Mouse (Mus musculus): ENCODE measurements around the gene Prpf18.
"Not testable (repeated sequence)": the region's sequence is repeated elsewhere in the genome, so short reads cannot be mapped to it uniquely, and the experiment has no call there.

Prpf18 gene

DNA sequence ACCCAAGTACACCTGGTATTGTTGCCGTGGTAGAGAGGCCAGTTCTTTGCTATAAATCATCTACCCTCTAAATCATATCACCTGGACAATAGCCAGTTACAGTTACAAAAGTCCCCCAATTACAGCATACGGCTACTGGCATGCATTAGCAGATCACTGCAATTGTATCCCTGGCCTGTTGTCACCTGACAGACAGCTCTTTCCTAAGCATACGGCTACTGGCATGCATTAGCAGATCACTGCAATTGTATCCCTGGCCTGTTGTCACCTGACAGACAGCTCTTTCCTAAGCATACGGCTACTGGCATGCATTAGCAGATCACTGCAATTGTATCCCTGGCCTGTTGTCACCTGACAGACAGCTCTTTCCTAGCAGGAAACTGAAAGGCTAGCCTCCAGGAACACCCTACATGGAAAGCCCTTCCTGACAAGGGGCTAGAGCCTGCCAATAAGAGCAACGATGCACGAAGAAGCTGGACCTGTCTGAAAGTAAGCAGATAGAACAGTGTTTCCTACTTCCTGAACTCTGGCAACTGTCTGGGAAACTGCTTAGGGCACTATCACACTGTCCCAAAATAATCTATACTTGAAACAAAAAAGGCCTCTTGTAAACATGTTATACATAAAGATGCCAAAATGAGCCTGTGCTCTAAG, 37.5 kb downstream of the Prpf18 start:
- not testable (repeated sequence) for DNase-seq (ENCODE audit: low read depth)

- DNase-seq (ENCODE audit: low read depth), result no peak
These were observed 40.2 kb downstream of the Prpf18 start for GRCm38 (mm10) chr2:4611704-4612103.

GRCm38 (mm10) chr2:4611295-4611694, 40.6 kb downstream of the Prpf18 start:
- no peak for DNase-seq (ENCODE audit: low read depth)

DNA sequence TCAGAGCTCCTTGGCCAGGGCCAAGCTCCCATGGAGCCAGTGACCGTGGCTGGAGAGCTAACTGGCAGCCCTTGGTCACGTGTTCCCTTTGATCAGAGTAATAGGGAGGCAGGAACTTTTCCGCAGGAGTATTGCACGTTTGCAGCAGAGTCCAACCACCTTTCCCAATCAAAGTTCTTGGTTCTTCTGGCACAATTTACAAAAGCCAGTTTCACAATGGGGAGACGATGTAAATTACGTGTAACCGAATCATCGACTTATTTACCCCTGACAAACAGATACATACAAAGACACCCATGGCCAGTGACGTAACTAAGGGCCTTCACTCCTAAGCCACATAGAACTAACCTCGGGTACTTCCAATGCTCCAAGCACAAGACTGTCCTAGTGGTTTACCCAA, 42.5 kb downstream of the Prpf18 start:
- DNase-seq (ENCODE audit: low read depth), result no peak

DNA sequence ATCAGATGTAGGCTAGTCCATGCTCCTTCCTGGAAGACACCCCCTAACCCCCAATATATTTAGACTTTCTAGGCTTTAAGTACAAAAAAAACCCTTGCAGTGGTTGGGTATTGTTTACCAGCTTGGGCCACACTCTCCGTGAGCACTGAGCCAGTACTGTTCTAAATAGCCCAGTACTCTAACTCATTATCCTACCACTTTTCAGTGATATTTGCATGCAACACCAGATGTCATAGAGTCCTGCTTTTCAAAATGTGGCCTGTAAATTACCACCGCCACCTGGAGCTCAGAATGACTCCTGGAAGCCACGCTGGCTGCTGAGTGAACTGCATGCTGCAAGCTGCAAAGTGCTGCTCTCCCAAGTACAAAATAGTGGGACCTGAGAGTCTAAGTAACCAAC, 43.7 kb downstream of the Prpf18 start:
- DNase-seq (ENCODE audit: low read depth), result no peak

- no peak for DNase-seq (ENCODE audit: low read depth)
These were observed 45.4 kb downstream of the Prpf18 start for GRCm38 (mm10) chr2:4606559-4606958.

GRCm38 (mm10) chr2:4603361-4603945, 48.5 kb downstream of the Prpf18 start:
- DNase-seq (ENCODE audit: low read depth), result no peak

DNA sequence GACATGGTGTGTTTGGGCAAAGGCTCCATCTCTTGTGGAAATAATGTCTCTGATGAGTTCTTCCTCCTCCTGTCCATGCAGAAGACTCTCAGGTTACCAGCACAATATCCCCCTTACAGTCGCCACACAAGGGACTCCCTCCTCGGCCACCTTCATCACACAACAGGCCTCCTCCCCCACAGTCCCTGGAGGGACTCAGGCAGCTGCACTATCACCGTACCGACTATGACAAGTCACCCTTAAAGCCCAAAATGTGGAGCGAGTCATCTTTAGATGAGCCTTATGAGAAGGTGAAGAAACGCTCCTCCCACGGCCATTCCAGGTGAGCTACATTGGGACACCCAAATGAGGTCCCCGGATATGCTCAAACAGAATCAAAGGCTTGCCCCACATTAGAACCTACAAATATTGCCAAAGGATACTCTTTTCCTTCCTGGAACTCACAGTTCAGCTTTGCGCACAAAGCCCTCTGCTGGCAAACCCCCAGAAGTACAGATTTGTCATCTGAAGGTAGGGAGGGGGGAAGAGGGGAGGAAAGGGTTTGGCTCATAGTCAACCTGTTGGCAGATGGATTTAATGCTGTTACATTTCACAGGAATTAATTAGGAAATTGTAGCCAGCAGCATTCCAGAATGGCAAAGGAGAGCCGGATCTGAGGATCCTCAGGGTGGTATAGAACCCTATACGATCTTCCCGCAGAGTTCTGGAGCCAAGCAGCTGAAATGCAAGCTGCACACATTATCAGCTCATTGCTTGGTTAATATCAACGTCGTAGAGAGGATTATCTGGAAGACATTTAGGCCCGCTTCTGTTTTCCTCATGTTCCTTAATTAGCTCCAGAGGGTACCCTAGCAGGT, 50.7 kb downstream of the Prpf18 start:
- DNase-seq (ENCODE audit: low read depth), result peak; percentile 49

DNA sequence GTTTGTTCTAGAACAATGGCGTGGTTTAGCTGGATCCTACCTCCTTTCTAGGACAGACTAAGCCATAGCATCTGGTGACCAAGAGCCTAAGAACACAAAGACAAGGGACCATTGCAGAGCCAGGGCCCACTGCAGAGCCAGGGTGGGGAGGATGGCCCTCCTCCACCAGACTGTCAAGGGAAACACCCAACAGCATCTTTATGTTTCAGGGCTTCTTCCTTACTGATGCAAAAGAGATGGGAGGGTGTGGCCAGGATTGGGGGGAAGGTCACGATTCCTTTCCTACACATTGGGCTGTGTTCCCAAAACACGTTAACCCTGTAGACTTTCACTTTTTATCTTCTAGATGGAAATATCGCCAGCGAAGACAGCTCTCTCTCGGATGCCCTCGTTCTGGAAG, 54.9 kb downstream of the Prpf18 start:
- no peak for DNase-seq (ENCODE audit: low read depth)

DNA sequence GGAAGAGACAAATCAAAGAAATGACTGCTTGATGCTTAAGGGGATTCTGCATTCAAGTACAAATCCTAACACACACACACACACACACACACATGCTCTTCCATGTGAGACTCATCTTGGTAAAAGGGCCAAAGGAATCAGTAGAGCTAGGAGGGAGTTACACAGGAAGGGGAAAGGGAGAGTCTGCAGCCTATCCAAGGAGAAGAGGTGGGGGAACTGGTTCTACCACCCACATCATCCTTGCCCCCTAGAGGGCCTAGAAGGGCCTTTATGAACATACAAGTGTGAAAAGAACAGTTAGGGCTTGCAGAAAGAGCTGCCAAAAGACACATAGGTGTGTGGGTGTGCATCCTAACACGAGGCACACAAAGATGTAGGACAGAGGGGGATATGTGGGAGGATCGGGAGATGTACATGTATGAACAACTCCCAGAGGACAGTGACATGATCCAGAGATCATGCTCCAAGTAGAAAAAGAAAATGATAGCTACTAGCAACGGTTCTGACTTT, 58.0 kb downstream of the Prpf18 start:
- DNase-seq (ENCODE audit: low read depth), result no peak

GRCm38 (mm10) chr2:4593433-4593832, 58.5 kb downstream of the Prpf18 start:
- DNase-seq (ENCODE audit: low read depth), result peak; percentile 4

DNA sequence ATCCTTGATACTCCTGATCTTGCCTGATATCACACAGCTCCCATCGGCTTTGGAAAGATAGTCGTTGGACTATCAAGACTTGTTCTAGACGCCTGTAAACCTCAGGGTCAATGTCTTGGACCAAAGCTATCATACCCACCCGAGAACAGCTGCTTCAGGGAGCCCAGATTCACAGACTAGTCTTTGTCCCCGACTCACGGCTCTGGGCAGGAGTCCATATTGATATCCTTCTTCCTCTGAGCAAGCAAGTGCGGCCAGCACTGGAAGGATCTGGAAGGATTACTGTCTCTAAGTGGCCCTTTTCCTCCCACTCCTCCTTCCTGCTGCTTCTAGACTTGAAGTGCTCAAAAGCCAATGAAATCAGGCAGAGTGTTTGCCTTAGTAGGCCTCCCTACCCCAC, 59.2 kb downstream of the Prpf18 start:
- DNase-seq (ENCODE audit: low read depth), result no peak

GRCm38 (mm10) chr2:4591647-4592046, 60.3 kb downstream of the Prpf18 start:
- no peak for DNase-seq (ENCODE audit: low read depth)

DNA sequence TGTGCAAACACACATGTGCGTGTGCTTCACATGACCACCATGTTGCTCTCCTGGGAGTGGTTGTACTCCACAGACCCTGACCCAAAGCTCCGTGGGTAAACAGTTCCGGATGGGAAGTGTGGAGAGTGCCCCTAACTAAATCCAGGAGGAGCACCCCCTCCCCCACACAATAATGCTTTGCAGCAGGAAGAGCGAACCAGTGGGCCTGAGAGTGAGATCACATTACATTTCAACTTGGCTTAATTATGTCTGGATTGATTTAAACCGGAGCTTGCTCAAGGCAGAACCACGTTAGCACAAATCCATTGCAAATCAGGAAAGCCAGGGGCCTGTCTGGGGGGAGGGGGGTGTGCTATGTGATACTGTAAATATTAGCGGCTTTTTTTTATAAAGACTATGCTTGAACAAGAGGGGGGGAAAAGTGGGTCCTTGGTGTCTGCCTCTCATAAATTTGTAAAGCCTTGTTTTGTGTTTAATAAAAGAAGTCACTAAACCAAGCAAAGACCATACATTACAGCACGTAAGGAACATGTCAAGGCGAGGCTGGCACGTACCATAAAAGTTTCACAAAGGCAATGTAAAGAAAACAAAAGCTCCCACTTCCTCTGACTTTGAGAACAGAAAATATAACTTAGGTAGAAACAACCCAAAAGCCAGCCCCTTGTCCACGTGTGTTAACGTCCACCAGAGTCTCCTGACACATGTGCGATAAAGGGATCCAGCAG, 64.1 kb downstream of the Prpf18 start:
- no peak for DNase-seq (ENCODE audit: low read depth)

GRCm38 (mm10) chr2:4586245-4586644, 65.7 kb downstream of the Prpf18 start:
- DNase-seq (ENCODE audit: low read depth), result no peak

DNA sequence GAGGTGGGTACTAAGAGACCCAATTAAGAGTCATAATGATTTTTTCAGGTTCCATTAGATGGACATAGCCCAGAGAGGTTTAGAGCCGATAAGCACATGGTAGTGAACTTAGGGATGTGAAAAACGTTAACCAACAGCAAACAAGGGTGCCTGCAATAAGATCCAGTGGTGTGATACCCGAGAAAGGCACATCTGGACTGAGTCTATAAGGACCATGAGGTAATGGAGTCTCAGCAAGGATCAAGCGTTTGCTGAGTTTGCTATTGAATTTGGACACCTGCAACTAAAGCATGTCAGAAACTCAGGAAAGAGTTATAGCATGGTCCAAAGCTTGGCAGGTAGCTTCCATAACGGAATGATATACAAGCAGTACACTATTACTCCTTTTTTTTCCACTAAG, 67.7 kb downstream of the Prpf18 start:
- DNase-seq (ENCODE audit: low read depth), result no peak

DNA sequence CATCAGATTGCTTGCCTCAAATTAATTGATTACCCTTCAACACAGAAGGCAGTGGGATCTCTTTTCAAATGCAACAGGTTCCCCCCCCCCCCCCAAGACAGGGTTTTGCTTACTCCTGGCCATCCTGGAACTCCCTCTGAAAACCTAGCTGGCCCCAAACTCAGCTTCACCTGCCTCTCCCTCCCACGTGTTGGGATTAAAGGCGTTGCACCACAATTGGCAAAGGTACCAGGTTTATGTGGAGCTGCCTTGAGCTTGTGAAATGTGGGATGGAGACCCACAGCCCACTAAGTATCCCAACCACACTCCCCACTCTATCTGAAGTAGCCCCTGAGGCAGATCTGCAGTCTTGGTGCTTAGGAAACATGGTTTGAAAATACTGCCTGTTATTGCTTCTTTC, 69.0 kb downstream of the Prpf18 start:
- no peak for DNase-seq (ENCODE audit: low read depth)

- no peak for DNase-seq (ENCODE audit: low read depth)
These were observed 71.2 kb downstream of the Prpf18 start for GRCm38 (mm10) chr2:4580666-4581065.

- no peak for DNase-seq (ENCODE audit: low read depth)
These were observed 72.4 kb downstream of the Prpf18 start for GRCm38 (mm10) chr2:4579357-4580068.

DNA sequence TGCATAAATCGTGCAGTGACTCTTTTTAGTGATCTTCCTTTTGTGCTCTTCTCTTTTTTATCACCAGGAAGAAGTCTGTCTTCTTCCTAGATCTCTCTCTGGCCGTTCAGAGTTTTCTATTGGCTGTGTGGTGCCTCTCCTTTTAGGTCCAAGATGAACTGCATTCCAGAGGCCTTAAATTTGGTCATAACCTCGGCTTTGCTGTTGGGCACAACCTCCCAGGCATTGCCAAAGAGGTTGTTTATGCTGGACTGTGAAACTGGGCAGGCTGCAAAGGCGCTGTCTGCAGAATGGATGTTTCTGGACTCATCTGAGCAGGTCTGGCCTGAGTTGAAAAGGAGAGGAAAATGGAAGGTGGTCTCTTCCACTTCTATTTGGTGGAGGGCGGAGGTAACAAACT, 73.6 kb downstream of the Prpf18 start:
- no peak for DNase-seq (ENCODE audit: low read depth)

DNA sequence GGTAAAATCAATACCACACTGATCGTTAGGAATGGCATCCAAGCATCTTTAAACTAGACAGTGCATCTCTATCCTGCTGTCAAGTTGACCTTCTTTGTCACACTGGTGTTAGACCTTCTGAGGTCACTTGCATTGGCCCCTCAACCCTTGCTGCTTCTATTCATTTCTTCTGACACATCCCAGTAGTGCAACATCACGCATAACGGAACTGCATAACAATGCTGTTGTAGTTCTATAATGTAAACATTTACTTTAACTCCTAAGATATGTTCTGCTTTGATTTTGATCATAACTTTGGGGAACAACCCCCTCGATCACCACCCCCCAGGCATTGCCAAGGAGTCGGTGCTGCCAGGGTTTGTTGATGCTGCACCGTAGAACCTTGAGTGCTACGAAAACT, 75.9 kb downstream of the Prpf18 start:
- no peak for DNase-seq (ENCODE audit: low read depth)

DNA sequence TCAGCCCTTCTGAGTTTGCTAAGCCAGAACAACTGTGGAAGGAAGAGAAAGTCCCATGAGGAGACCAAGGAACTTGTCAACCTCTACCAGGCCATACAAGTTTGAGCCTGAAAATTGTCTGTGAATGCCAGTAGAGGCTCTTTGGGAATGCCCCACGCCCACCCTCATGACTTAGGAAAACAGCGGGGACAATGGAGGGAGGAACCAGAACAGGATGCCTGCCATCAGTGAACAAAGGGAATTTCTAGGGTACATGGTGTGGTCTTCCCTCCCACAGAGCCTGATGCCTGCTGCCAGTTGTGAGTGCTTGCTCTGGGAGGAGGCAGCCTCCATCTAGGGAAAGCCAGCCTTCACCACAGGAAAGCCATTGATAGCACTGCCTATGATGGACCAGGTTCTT, 76.8 kb downstream of the Prpf18 start:
- DNase-seq (ENCODE audit: low read depth), result no peak
